ENCODE assay signal across 11 mouse cellular contexts in genomic region chr13:97825801-97826576, GRCm38 (mm10).
DNase-seq lines count a peak whose midpoint lies in the region; ATAC-seq and TF ChIP-seq lines count a peak whose summit lies in the region.
"Had no signal": no experiment of that assay in that cellular context is flagged by ENCODE, and none has a peak within 500 bp of the region (broad histone marks: within the 10 kb centered on the region; RNA-seq: fewer than 3 reads in every experiment).

No protein-coding gene starts in this region.

- H3K9ac ChIP-seq in embryonic facial prominence, embryonic 13.5 days = 0 out of 2 replicates have a peak overlapping the region, but pooled peaks have one; percentile 28
- no peak overlapping the region for H3K9ac ChIP-seq in intestine, embryonic 14.5 days (ENCODE audit: low read length)
- H3K9ac ChIP-seq in midbrain, postnatal 0 days (replicated peaks; ENCODE audit: low read length, poor library complexity, severe bottlenecking) = no peak overlapping the region

- H3K4me2 ChIP-seq in embryonic facial prominence, embryonic 13.5 days = peak overlapping the region; percentile 31
- no peak overlapping the region for H3K4me2 ChIP-seq in intestine, embryonic 14.5 days (ENCODE audit: low read length)
- H3K4me2 ChIP-seq in midbrain, postnatal 0 days (ENCODE audit: low read depth, low read length, poor library complexity, severe bottlenecking) = no peak overlapping the region
- H3K4me2 ChIP-seq: liver, embryonic 11.5 days had no signal

- DNase-seq in embryo, embryonic 10 days (ENCODE audit: low spot score) = peak; percentile 28
- no peak for DNase-seq in embryo, embryonic 9.5 days (ENCODE audit: extremely low spot score)
- peak; percentile 53 for DNase-seq in intestine, embryonic 14.5 days (ENCODE audit: low spot score)
- peak; percentile 72 for DNase-seq in midbrain, postnatal 0 days (ENCODE audit: low spot score)
- DNase-seq in thymus, adult 2 months = no peak
- DNase-seq in cerebellum, adult 18-20 months = no peak
- no peak for DNase-seq in heart, adult 8-10 months (ENCODE audit: low spot score)
- DNase-seq: gastrocnemius, postnatal 14 days had no signal

- H3K27me3 ChIP-seq in embryonic facial prominence, embryonic 13.5 days = peaks cover 7% of the 10 kb centered on the region; the same call in 1 of the 2 replicates
- H3K27me3 ChIP-seq in intestine, embryonic 14.5 days (replicated peaks; ENCODE audit: control insufficient read depth, insufficient read depth, low read length) = no peaks in the 10 kb centered on the region
- no peaks in the 10 kb centered on the region for H3K27me3 ChIP-seq in midbrain, postnatal 0 days (ENCODE audit: insufficient read depth, low read length)
- no peaks in the 10 kb centered on the region for H3K27me3 ChIP-seq in thymus, adult 2 months (ENCODE audit: control insufficient read depth, insufficient read depth, low read length)

- no peak overlapping the region for H3K27ac ChIP-seq in embryonic facial prominence, embryonic 13.5 days
- no peak overlapping the region for H3K27ac ChIP-seq in intestine, embryonic 14.5 days (ENCODE audit: low read depth)
- no peak overlapping the region for H3K27ac ChIP-seq in midbrain, postnatal 0 days (ENCODE audit: low read depth, low read length)
- H3K27ac ChIP-seq in thymus, adult 2 months (ENCODE audit: control insufficient read depth, insufficient read depth, low read length) = no peak overlapping the region

- no peak for TF ChIP-seq POLR2A in thymus, adult 2 months (IDR thresholded peaks at IDR 0.05; ENCODE audit: control insufficient read depth, extremely low read depth, insufficient read depth, low read length, poor library complexity)

- no peak for TF ChIP-seq CTCF in midbrain, postnatal 0 days (IDR thresholded peaks at IDR 0.05)
- no peak for TF ChIP-seq CTCF in thymus, adult 2 months (IDR thresholded peaks at IDR 0.05; ENCODE audit: borderline replicate concordance, control insufficient read depth, extremely low read depth, insufficient read depth, low read length, poor library complexity)

- peaks cover 25% of the 10 kb centered on the region for H3K4me1 ChIP-seq in embryonic facial prominence, embryonic 13.5 days
- H3K4me1 ChIP-seq in intestine, embryonic 14.5 days (replicated peaks; ENCODE audit: control insufficient read depth, insufficient read depth, low read length) = peaks cover 21% of the 10 kb centered on the region
- peaks cover 14% of the 10 kb centered on the region; the same call in 1 of the 2 replicates for H3K4me1 ChIP-seq in midbrain, postnatal 0 days (ENCODE audit: insufficient read depth, low read length)
- H3K4me1 ChIP-seq in thymus, adult 2 months (replicated peaks; ENCODE audit: control insufficient read depth, insufficient read depth, low read length) = peaks cover 11% of the 10 kb centered on the region

- ATAC-seq in embryonic facial prominence, embryonic 13.5 days (ENCODE audit: insufficient number of reproducible peaks, insufficient read depth, low FRiP score, low TSS enrichment, low read depth) = no peak
- no peak for ATAC-seq in intestine, embryonic 14.5 days (replicated peaks; ENCODE audit: low FRiP score, low TSS enrichment, low read depth)
- ATAC-seq in midbrain, postnatal 0 days (ENCODE audit: low FRiP score) = no peak

- WGBS in embryonic facial prominence, embryonic 13.5 days = 27% methylated on average over 22 of the region's 22 CpGs
- WGBS in intestine, embryonic 14.5 days = 54% methylated on average over 22 of the region's 22 CpGs
- WGBS in midbrain, postnatal 0 days = 34% methylated on average over 22 of the region's 22 CpGs
- WGBS in thymus, adult 2 months = 94% methylated on average over 22 of the region's 22 CpGs

- H3K9me3 ChIP-seq in embryonic facial prominence, embryonic 13.5 days = no peaks in the 10 kb centered on the region
- no peaks in the 10 kb centered on the region for H3K9me3 ChIP-seq in intestine, embryonic 14.5 days (ENCODE audit: control insufficient read depth, low read length)
- no peaks in the 10 kb centered on the region for H3K9me3 ChIP-seq in midbrain, postnatal 0 days (ENCODE audit: low read length)

- H3K36me3 ChIP-seq in embryonic facial prominence, embryonic 13.5 days = no peaks in the 10 kb centered on the region
- no peaks in the 10 kb centered on the region for H3K36me3 ChIP-seq in intestine, embryonic 14.5 days (ENCODE audit: control insufficient read depth, insufficient read depth, low read length)
- no peaks in the 10 kb centered on the region for H3K36me3 ChIP-seq in midbrain, postnatal 0 days (ENCODE audit: insufficient read depth, low read length)
- H3K36me3 ChIP-seq in thymus, adult 2 months (ENCODE audit: control insufficient read depth, insufficient read depth, low read length) = no peaks in the 10 kb centered on the region

- H3K4me3 ChIP-seq in embryonic facial prominence, embryonic 13.5 days = no peak overlapping the region
- no peak overlapping the region for H3K4me3 ChIP-seq in intestine, embryonic 14.5 days (ENCODE audit: low read depth, low read length)
- no peak overlapping the region for H3K4me3 ChIP-seq in midbrain, postnatal 0 days (ENCODE audit: low read depth, low read length)
- H3K4me3 ChIP-seq in thymus, adult 2 months (ENCODE audit: control insufficient read depth, insufficient read depth, low read length) = no peak overlapping the region
- H3K4me3 ChIP-seq: myocyte had no signal

Comparison
In these comparisons a context has a peak if more than half of its experiments do, and no peak if none do; other contexts are left out.
1. DNase-seq: peak in embryo, embryonic 10 days (single experiment), intestine, embryonic 14.5 days (single experiment) and midbrain, postnatal 0 days (single experiment); none in embryo, embryonic 9.5 days (single experiment), thymus, adult 2 months (single experiment), cerebellum, adult 18-20 months (0 of 2) and heart, adult 8-10 months (single experiment).